Mouse (Mus musculus) midbrain, embryonic 16.5 days (tissue): ENCODE data around the gene Taf8. TPM values are rescaled to one million over a fixed set of nuclear protein-coding genes. Genes with fewer than 3 reads are reported as not detected.
A peak's percentile ranks its signal among the peaks of the same experiment; 100 is the strongest.

Experiments used
- ATAC-seq: fragments of 200-750 bp; cut with Nextera tagmentation; 2 replicates; pipeline ENCODE4 v1.8.0; 2017; ENCODE audit warnings: moderate TSS enrichment
- H3K27ac ChIP-seq: fragments of 300-500 bp; sonication (generic); 2 replicates; pipeline ENCODE4 v1.5.1; 2014; ENCODE audit warnings: mild to moderate bottlenecking, low read length, mixed read lengths
- H3K27me3 ChIP-seq: fragments of 300-500 bp; sonication (generic); 2 replicates; pipeline ENCODE4 v1.6.1; 2014; ENCODE audit warnings: low read depth, low read length, mixed read lengths; ENCODE audit not compliant: control insufficient read depth, insufficient read depth
- H3K36me3 ChIP-seq: fragments of 300-500 bp; sonication (generic); 2 replicates; pipeline ENCODE4 v1.6.1; 2014; ENCODE audit warnings: mild to moderate bottlenecking, low read length, moderate library complexity, mixed read lengths; ENCODE audit not compliant: control insufficient read depth, insufficient read depth
- H3K4me1 ChIP-seq: fragments of 300-500 bp; sonication (generic); 2 replicates; pipeline ENCODE4 v1.6.1; 2014; ENCODE audit warnings: mild to moderate bottlenecking, low read length, mixed read lengths; ENCODE audit not compliant: control insufficient read depth, insufficient read depth
- H3K4me2 ChIP-seq: fragments of 300-500 bp; sonication (generic); 2 replicates; pipeline ENCODE4 v1.6.1; 2014; ENCODE audit warnings: mild to moderate bottlenecking, low read length, mixed read lengths
- H3K4me3 ChIP-seq: fragments of 300-500 bp; sonication (generic); 2 replicates; pipeline ENCODE4 v1.5.1; 2014; ENCODE audit warnings: low read depth, mild to moderate bottlenecking, low read length, moderate library complexity, mixed read lengths
- H3K9ac ChIP-seq: fragments of 300-500 bp; sonication (generic); 2 replicates; pipeline ENCODE4 v1.6.1; 2014; ENCODE audit warnings: low read depth, low read length, mixed read lengths
- H3K9me3 ChIP-seq: fragments of 300-500 bp; sonication (generic); replicated peaks from 2 replicates; pipeline ENCODE4 v1.6.1; 2014; ENCODE audit warnings: mild to moderate bottlenecking, low read length, mixed read lengths; ENCODE audit not compliant: control insufficient read depth, poor library complexity, severe bottlenecking
- WGBS: fragments of 180-500 bp; shearing (Covaris S2); extraction: QIAGEN DNeasy Blood & Tissue Kit; methylation state at CpG from one replicate; pipeline ENCODE4 v1.1.7; 2014; 5-methylcytosine and 5-hydroxymethylcytosine counted together
- polyA plus RNA-seq: library from polyadenylated mRNA; unstranded; fragments of >200 nt; fragmentation: Nextera tagmentation; extraction: Ambion mirVana; gene quantifications from 2 replicates; pipeline ENCODE4 v1.2.1, GENCODE M21; 2015

Gene Taf8
- polyA plus RNA-seq: 19.8 and 20.8 TPM in 2 replicates

GRCm38 (mm10) chr17:47501946-47502706 is at the start of gene Taf8:
Gene Taf8, minus strand, starts transcription at chr17:47502292.
- WGBS: 2% methylated on average over 40 of the region's 40 CpGs
- peak within 1 kb of the TSS; percentile 78 for H3K4me2 ChIP-seq
- H3K9ac ChIP-seq: peak within 1 kb of the TSS; percentile 73
- ATAC-seq: peak; percentile 97
- H3K27ac ChIP-seq: peak within 1 kb of the TSS; percentile 72
- no peaks in the 10 kb centered on the region for H3K9me3 ChIP-seq
- peaks cover 12% of the 10 kb centered on the region for H3K4me1 ChIP-seq
- H3K36me3 ChIP-seq: no peaks in the 10 kb centered on the region
- peak within 1 kb of the TSS; percentile 68 for H3K4me3 ChIP-seq
- H3K27me3 ChIP-seq: no peaks in the 10 kb centered on the region

- WGBS: 64% methylated on average over 7 of the region's 7 CpGs
- H3K4me2 ChIP-seq: no peak overlapping the region
- no peak overlapping the region for H3K4me3 ChIP-seq
- H3K27ac ChIP-seq: no peak overlapping the region
- no peaks in the 10 kb centered on the region for H3K9me3 ChIP-seq
- no peaks in the 10 kb centered on the region for H3K27me3 ChIP-seq
- H3K36me3 ChIP-seq: no peaks in the 10 kb centered on the region
- H3K4me1 ChIP-seq: no peaks in the 10 kb centered on the region
- no peak overlapping the region for H3K9ac ChIP-seq
- ATAC-seq: no peak
These were observed 49.0 kb upstream of the Taf8 start for GRCm38 (mm10) chr17:47551049-47551448.

- 81% methylated on average over 17 of the region's 17 CpGs for WGBS
- no peaks in the 10 kb centered on the region for H3K9me3 ChIP-seq
- no peak overlapping the region for H3K4me3 ChIP-seq
- H3K9ac ChIP-seq: no peak overlapping the region
- no peak overlapping the region for H3K4me2 ChIP-seq
- H3K27ac ChIP-seq: no peak overlapping the region
- H3K4me1 ChIP-seq: no peaks in the 10 kb centered on the region
- ATAC-seq: 0 out of 2 replicates have a peak, but pooled peaks have one; percentile 36
- H3K36me3 ChIP-seq: no peaks in the 10 kb centered on the region
- H3K27me3 ChIP-seq: no peaks in the 10 kb centered on the region
These were observed 43.8 kb upstream of the Taf8 start for GRCm38 (mm10) chr17:47545861-47546331.

GRCm38 (mm10) chr17:47545154-47545553 is 43.1 kb upstream of the Taf8 start:
- H3K27me3 ChIP-seq: no peaks in the 10 kb centered on the region
- no peak overlapping the region for H3K27ac ChIP-seq
- WGBS: 90% methylated on average over 12 of the region's 12 CpGs
- H3K4me3 ChIP-seq: no peak overlapping the region
- H3K9ac ChIP-seq: no peak overlapping the region
- ATAC-seq: no peak
- H3K9me3 ChIP-seq: no peaks in the 10 kb centered on the region
- H3K4me1 ChIP-seq: no peaks in the 10 kb centered on the region
- H3K4me2 ChIP-seq: no peak overlapping the region
- H3K36me3 ChIP-seq: no peaks in the 10 kb centered on the region

GRCm38 (mm10) chr17:47543051-47543650 is 41.1 kb upstream of the Taf8 start:
- Histone ChIP-seq H3K9me3 (no peaks in the 10 kb centered on the region), H3K4me1 (no peaks in the 10 kb centered on the region), H3K4me2 (no peak overlapping the region), H3K9ac (no peak overlapping the region), H3K36me3 (no peaks in the 10 kb centered on the region), H3K4me3 (no peak overlapping the region), H3K27me3 (no peaks in the 10 kb centered on the region), H3K27ac (no peak overlapping the region)
- WGBS: 79% methylated on average over 7 of the region's 7 CpGs
- ATAC-seq: no peak

GRCm38 (mm10) chr17:47542061-47542460 is 40.0 kb upstream of the Taf8 start:
- ATAC-seq: no peak
- Histone ChIP-seq H3K27ac (no peak overlapping the region), H3K9ac (no peak overlapping the region), H3K9me3 (no peaks in the 10 kb centered on the region), H3K4me2 (no peak overlapping the region), H3K27me3 (no peaks in the 10 kb centered on the region), H3K4me3 (no peak overlapping the region), H3K36me3 (no peaks in the 10 kb centered on the region), H3K4me1 (no peaks in the 10 kb centered on the region)
- 65% methylated on average over 4 of the region's 5 CpGs for WGBS

GRCm38 (mm10) chr17:47539128-47539527 is 37.0 kb upstream of the Taf8 start:
- no peak for ATAC-seq
- Histone ChIP-seq H3K9me3 (no peaks in the 10 kb centered on the region), H3K9ac (no peak overlapping the region), H3K27ac (no peak overlapping the region), H3K4me3 (no peak overlapping the region), H3K4me2 (no peak overlapping the region), H3K4me1 (no peaks in the 10 kb centered on the region), H3K36me3 (no peaks in the 10 kb centered on the region), H3K27me3 (no peaks in the 10 kb centered on the region)
- 93% methylated on average over 4 of the region's 4 CpGs for WGBS

GRCm38 (mm10) chr17:47538049-47538448 is 36.0 kb upstream of the Taf8 start:
- H3K9ac ChIP-seq: no peak overlapping the region
- H3K4me3 ChIP-seq: no peak overlapping the region
- no peak for ATAC-seq
- no peaks in the 10 kb centered on the region for H3K36me3 ChIP-seq
- no peak overlapping the region for H3K27ac ChIP-seq
- H3K27me3 ChIP-seq: no peaks in the 10 kb centered on the region
- no peaks in the 10 kb centered on the region for H3K4me1 ChIP-seq
- 86% methylated on average over 3 of the region's 3 CpGs for WGBS
- H3K4me2 ChIP-seq: no peak overlapping the region
- H3K9me3 ChIP-seq: no peaks in the 10 kb centered on the region

GRCm38 (mm10) chr17:47535812-47536236 is 33.7 kb upstream of the Taf8 start:
- WGBS: 64% methylated on average over 9 of the region's 9 CpGs
- Histone ChIP-seq H3K36me3 (no peaks in the 10 kb centered on the region), H3K4me2 (no peak overlapping the region), H3K4me3 (no peak overlapping the region), H3K9ac (no peak overlapping the region), H3K9me3 (no peaks in the 10 kb centered on the region), H3K27me3 (no peaks in the 10 kb centered on the region), H3K27ac (no peak overlapping the region), H3K4me1 (no peaks in the 10 kb centered on the region)
- ATAC-seq: no peak
